Mouse (Mus musculus) heart, postnatal 0 days (tissue): ENCODE data around the gene Psapl1.

ENCODE experiments used
- CTCF ChIP-seq: IDR thresholded peaks from 2 replicates; pipeline ENCODE4 v1.5.1; 2016; ENCODE audit warnings: antibody characterized with exemption, control low read depth, low read depth
- EP300 ChIP-seq: IDR thresholded peaks from 2 replicates; pipeline ENCODE4 v1.6.1; 2016; ENCODE audit warnings: antibody characterized with exemption, low read depth

GRCm38 (mm10) chr5:36178785-36179184 is 25.0 kb upstream of the Psapl1 start:
- no peak for TF ChIP-seq CTCF
- no peak for TF ChIP-seq EP300
